Mouse (Mus musculus) ZHBTc4 (cell line): Measurements from ENCODE around the gene Egfr.

Experiments
- DNase-seq: peaks from one replicate; pipeline ENCODE4 v3.0.0-alpha.2; 2011; ENCODE audit warnings: low read depth, low spot score

The Egfr gene

DNA sequence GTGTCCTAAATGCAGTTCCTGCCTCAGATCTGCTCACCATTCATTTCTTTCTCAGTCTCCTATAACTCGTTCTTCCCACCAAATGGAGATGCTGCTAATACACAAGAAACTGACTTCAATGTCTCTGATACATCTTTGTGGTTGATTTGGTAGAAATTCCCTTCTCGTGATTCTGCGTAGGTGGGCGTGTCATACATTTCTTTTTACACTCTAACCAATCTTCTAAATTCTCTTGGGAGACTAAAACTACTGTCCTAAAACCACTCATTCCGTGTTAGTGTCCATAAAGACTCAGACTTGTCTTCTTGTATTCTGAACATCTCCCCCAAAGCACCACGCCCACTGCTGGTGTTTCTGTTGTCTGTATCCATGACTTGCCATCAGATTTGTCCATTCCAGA is 205.0 kb downstream of the Egfr start:
- no peak for DNase-seq

DNA sequence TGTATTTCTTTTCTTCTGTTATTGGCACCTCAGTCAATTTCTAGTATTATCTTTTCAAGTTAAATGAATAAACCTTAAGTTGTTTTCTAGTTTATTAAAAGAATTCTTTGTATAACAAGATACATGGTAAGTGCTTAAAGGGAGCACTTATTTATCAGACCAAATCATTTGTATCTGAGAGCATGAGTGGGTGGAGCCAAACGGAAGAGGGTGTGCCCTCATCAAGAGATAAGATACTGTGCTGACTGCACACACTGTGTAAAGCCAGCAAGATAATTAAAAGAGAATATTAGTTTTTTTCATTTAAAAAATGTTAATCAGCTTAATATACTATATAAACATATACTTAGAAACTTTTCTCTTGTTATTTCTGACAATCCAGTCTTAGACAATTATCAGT is 206.5 kb downstream of the Egfr start:
- no peak for DNase-seq
